Mouse (Mus musculus) intestine, embryonic 14.5 days (tissue): ENCODE results near the gene Ap1s3. TPM values are rescaled to one million over a fixed set of nuclear protein-coding genes. Genes with fewer than 3 reads are reported as not detected.
"Not testable (repeated sequence)": the region's sequence is repeated elsewhere in the genome, so short reads cannot be mapped to it uniquely, and the experiment has no call there.

ENCODE experiments used
- ATAC-seq: fragments of 200-750 bp; cut with Nextera tagmentation; replicated peaks from 2 replicates; pipeline ENCODE4 v1.8.0; 2017; ENCODE audit warnings: low read depth, moderate number of reproducible peaks, moderate TSS enrichment, moderate library complexity; ENCODE audit not compliant: low FRiP score, low TSS enrichment
- DNase-seq: peaks from one replicate; pipeline ENCODE4 v3.0.0-alpha.2; 2018; ENCODE audit warnings: low spot score
- H3K27ac ChIP-seq: fragments of 300-500 bp; sonication (generic); 2 replicates; pipeline ENCODE4 v1.5.1; 2014; ENCODE audit warnings: low read depth, mild to moderate bottlenecking, control low read depth
- H3K27me3 ChIP-seq: fragments of 300-500 bp; sonication (generic); replicated peaks from 2 replicates; pipeline ENCODE4 v1.6.1; 2014; ENCODE audit warnings: low read length, control low read depth; ENCODE audit not compliant: control insufficient read depth, insufficient read depth
- H3K36me3 ChIP-seq: fragments of 300-500 bp; sonication (generic); 2 replicates; pipeline ENCODE4 v1.6.1; 2014; ENCODE audit warnings: low read length, control low read depth; ENCODE audit not compliant: control insufficient read depth, insufficient read depth
- H3K4me1 ChIP-seq: fragments of 300-500 bp; sonication (generic); replicated peaks from 2 replicates; pipeline ENCODE4 v1.6.1; 2014; ENCODE audit warnings: low read length, control low read depth, mixed read lengths; ENCODE audit not compliant: control insufficient read depth, insufficient read depth
- H3K4me2 ChIP-seq: fragments of 300-500 bp; sonication (generic); 2 replicates; pipeline ENCODE4 v1.6.1; 2014; ENCODE audit warnings: low read length
- H3K4me3 ChIP-seq: fragments of 300-500 bp; sonication (generic); 2 replicates; pipeline ENCODE4 v1.5.1; 2014; ENCODE audit warnings: low read depth, low read length, control low read depth, mixed read lengths
- H3K9ac ChIP-seq: fragments of 300-500 bp; sonication (generic); 2 replicates; pipeline ENCODE4 v1.6.1; 2014; ENCODE audit warnings: mild to moderate bottlenecking, low read length
- H3K9me3 ChIP-seq: fragments of 300-500 bp; sonication (generic); 2 replicates; pipeline ENCODE4 v1.6.1; 2016; ENCODE audit warnings: low read length, control low read depth; ENCODE audit not compliant: control insufficient read depth
- WGBS: fragments of 180-500 bp; shearing (Covaris S2); extraction: QIAGEN DNeasy Blood & Tissue Kit; methylation state at CpG from one replicate; pipeline ENCODE4 v1.1.7; 2014; 5-methylcytosine and 5-hydroxymethylcytosine counted together
- polyA plus RNA-seq: library from polyadenylated mRNA; unstranded; fragments of >200 nt; fragmentation: Nextera tagmentation; extraction: Ambion mirVana; gene quantifications from 2 replicates; pipeline ENCODE4 v1.2.1, GENCODE M21; 2014

Gene Ap1s3
- polyA plus RNA-seq, 1 experiment from 2014 or later = 0.64 TPM

GRCm38 (mm10) chr1:79637768-79638167 is 34.0 kb downstream of the Ap1s3 start:
- no peak for ATAC-seq
- Histone ChIP-seq H3K36me3 (no peaks in the 10 kb centered on the region), H3K4me2 (no peak overlapping the region), H3K9ac (no peak overlapping the region), H3K4me3 (no peak overlapping the region), H3K4me1 (no peaks in the 10 kb centered on the region; the same call in 1 of the 2 replicates), H3K9me3 (no peaks in the 10 kb centered on the region), H3K27me3 (no peaks in the 10 kb centered on the region), H3K27ac (no peak overlapping the region)
- whole genome bisulfite sequencing = 84% methylated on average over 2 of the region's 2 CpGs
- DNase-seq = no peak

GRCm38 (mm10) chr1:79631521-79631920 is 40.3 kb downstream of the Ap1s3 start:
- Histone ChIP-seq H3K36me3 (no peaks in the 10 kb centered on the region), H3K27ac (no peak overlapping the region), H3K27me3 (no peaks in the 10 kb centered on the region), H3K9ac (no peak overlapping the region), H3K4me3 (no peak overlapping the region), H3K9me3 (no peaks in the 10 kb centered on the region), H3K4me1 (no peaks in the 10 kb centered on the region), H3K4me2 (no peak overlapping the region)
- ATAC-seq (no peak), DNase-seq (no peak)
- 84% methylated on average over 4 of the region's 4 CpGs for WGBS

- WGBS = 71% methylated on average over 5 of the region's 5 CpGs
- Histone ChIP-seq H3K36me3 (no peaks in the 10 kb centered on the region), H3K27me3 (no peaks in the 10 kb centered on the region), H3K27ac (no peak overlapping the region), H3K9ac (no peak overlapping the region), H3K4me2 (no peak overlapping the region), H3K9me3 (no peaks in the 10 kb centered on the region), H3K4me1 (no peaks in the 10 kb centered on the region), H3K4me3 (no peak overlapping the region)
- ATAC-seq (no peak), DNase-seq (no peak)
Measured at GRCm38 (mm10) chr1:79629726-79630125, 42.0 kb downstream of the Ap1s3 start.

GRCm38 (mm10) chr1:79626140-79626539 is 45.6 kb downstream of the Ap1s3 start:
- H3K36me3 ChIP-seq = no peaks in the 10 kb centered on the region
- no peaks in the 10 kb centered on the region for H3K4me1 ChIP-seq
- H3K27ac ChIP-seq = no peak overlapping the region
- no peak overlapping the region for H3K4me2 ChIP-seq
- no peak overlapping the region for H3K4me3 ChIP-seq
- 67% methylated on average over 4 of the region's 4 CpGs for WGBS
- no peak overlapping the region for H3K9ac ChIP-seq
- H3K9me3 ChIP-seq = no peaks in the 10 kb centered on the region
- DNase-seq (no peak), ATAC-seq (no peak)
- H3K27me3 ChIP-seq = no peaks in the 10 kb centered on the region

- WGBS = 92% methylated on average over 2 of the region's 2 CpGs
- Histone ChIP-seq H3K9me3 (peaks cover 5% of the 10 kb centered on the region; the same call in 1 of the 2 replicates), H3K27me3 (no peaks in the 10 kb centered on the region), H3K4me1 (no peaks in the 10 kb centered on the region), H3K4me3 (no peak overlapping the region), H3K36me3 (no peaks in the 10 kb centered on the region), H3K27ac (no peak overlapping the region), H3K4me2 (no peak overlapping the region), H3K9ac (no peak overlapping the region)
- no peak for DNase-seq
- ATAC-seq = no peak
Measured at GRCm38 (mm10) chr1:79619434-79619833, 52.3 kb downstream of the Ap1s3 start.

- Histone ChIP-seq H3K27ac (no peak overlapping the region), H3K4me1 (no peaks in the 10 kb centered on the region), H3K9me3 (peaks cover 7% of the 10 kb centered on the region; the same call in 1 of the 2 replicates), H3K36me3 (no peaks in the 10 kb centered on the region), H3K9ac (no peak overlapping the region), H3K4me2 (no peak overlapping the region), H3K27me3 (no peaks in the 10 kb centered on the region), H3K4me3 (no peak overlapping the region)
- no peak for ATAC-seq
- WGBS = 95% methylated on average over 2 of the region's 2 CpGs
- DNase-seq = no peak
Measured at GRCm38 (mm10) chr1:79616492-79616891, 55.3 kb downstream of the Ap1s3 start.

GRCm38 (mm10) chr1:79614456-79614855 is 57.3 kb downstream of the Ap1s3 start:
- Histone ChIP-seq H3K36me3 (no peaks in the 10 kb centered on the region), H3K4me1 (no peaks in the 10 kb centered on the region), H3K9me3 (peaks cover 7% of the 10 kb centered on the region; the same call in 1 of the 2 replicates), H3K27me3 (no peaks in the 10 kb centered on the region), H3K4me3 (no peak overlapping the region), H3K9ac (no peak overlapping the region), H3K27ac (no peak overlapping the region), H3K4me2 (no peak overlapping the region)
- DNase-seq = no peak
- WGBS = 90% methylated on average over 6 of the region's 6 CpGs
- ATAC-seq = no peak

- not testable (repeated sequence) for H3K9me3 ChIP-seq, H3K9ac ChIP-seq, H3K4me1 ChIP-seq, H3K4me2 ChIP-seq, ATAC-seq, H3K27ac ChIP-seq, H3K27me3 ChIP-seq, H3K36me3 ChIP-seq, DNase-seq, H3K4me3 ChIP-seq
- WGBS = 88% methylated on average over 5 of the region's 5 CpGs
Measured at GRCm38 (mm10) chr1:79611271-79611670, 60.5 kb downstream of the Ap1s3 start.

GRCm38 (mm10) chr1:79608856-79609255 is 62.9 kb downstream of the Ap1s3 start:
- H3K4me3 ChIP-seq, ATAC-seq, H3K9ac ChIP-seq, H3K36me3 ChIP-seq, H3K27ac ChIP-seq, H3K4me2 ChIP-seq, H3K4me1 ChIP-seq, H3K9me3 ChIP-seq, H3K27me3 ChIP-seq, DNase-seq: not testable (repeated sequence)
- 47% methylated on average over 5 of the region's 5 CpGs for WGBS
